Mouse (Mus musculus) stomach, postnatal 0 days (tissue): ENCODE data around the gene Ddost. TPM values are rescaled to one million over a fixed set of nuclear protein-coding genes. Genes with fewer than 3 reads are reported as not detected.
A peak's percentile ranks its signal among the peaks of the same experiment; 100 is the strongest.

Experiments used
- ATAC-seq: fragments of 200-750 bp; cut with Nextera tagmentation; 2 replicates; pipeline ENCODE4 v1.8.0; 2017; ENCODE audit not compliant: low FRiP score, low TSS enrichment
- DNase-seq: peaks from one replicate; pipeline ENCODE4 v3.0.0-alpha.2; 2016; ENCODE audit warnings: low spot score
- H3K27ac ChIP-seq: fragments of 300-500 bp; sonication (generic); replicated peaks from 2 replicates; pipeline ENCODE4 v1.5.1; 2014; ENCODE audit warnings: mild to moderate bottlenecking, control low read depth
- H3K27me3 ChIP-seq: fragments of 300-500 bp; sonication (generic); 2 replicates; pipeline ENCODE4 v1.6.1; 2014; ENCODE audit warnings: low read length; ENCODE audit not compliant: control insufficient read depth, insufficient read depth
- H3K36me3 ChIP-seq: fragments of 300-500 bp; sonication (generic); 2 replicates; pipeline ENCODE4 v1.6.1; 2014; ENCODE audit warnings: low read length, mixed read lengths; ENCODE audit not compliant: control insufficient read depth, insufficient read depth
- H3K4me1 ChIP-seq: fragments of 300-500 bp; sonication (generic); replicated peaks from 2 replicates; pipeline ENCODE4 v1.6.1; 2014; ENCODE audit warnings: antibody characterized with exemption; ENCODE audit not compliant: control insufficient read depth, insufficient read depth
- H3K4me2 ChIP-seq: fragments of 300-500 bp; sonication (generic); replicated peaks from 2 replicates; pipeline ENCODE4 v1.6.1; 2014; ENCODE audit warnings: low read depth, mild to moderate bottlenecking, control low read depth, moderate library complexity
- H3K4me3 ChIP-seq: fragments of 300-500 bp; sonication (generic); 2 replicates; pipeline ENCODE4 v1.5.1; 2014; ENCODE audit warnings: low read depth, low read length, control low read depth
- H3K9ac ChIP-seq: fragments of 300-500 bp; sonication (generic); 2 replicates; pipeline ENCODE4 v1.6.1; 2014; ENCODE audit warnings: mild to moderate bottlenecking, low read length, control low read depth, mixed read lengths
- H3K9me3 ChIP-seq: fragments of 300-500 bp; sonication (generic); 2 replicates; pipeline ENCODE4 v1.6.1; 2016; ENCODE audit warnings: low read length; ENCODE audit not compliant: control insufficient read depth
- CTCF ChIP-seq: IDR thresholded peaks from 2 replicates; pipeline ENCODE4 v1.5.1; 2016; ENCODE audit warnings: antibody characterized with exemption, low read depth, mild to moderate bottlenecking, moderate library complexity
- EP300 ChIP-seq: optimal IDR thresholded peaks from 2 replicates; pipeline ENCODE3; 2016; ENCODE audit warnings: antibody characterized with exemption
- WGBS: fragments of 180-500 bp; shearing (Covaris S2); extraction: QIAGEN DNeasy Blood & Tissue Kit; methylation state at CpG from one replicate; pipeline ENCODE4 v1.1.7; 2014; 5-methylcytosine and 5-hydroxymethylcytosine counted together
- polyA plus RNA-seq: library from polyadenylated mRNA; unstranded; fragments of >200 nt; fragmentation: Nextera tagmentation; extraction: Ambion mirVana; gene quantifications from 2 replicates; pipeline ENCODE4 v1.2.1, GENCODE M21; 2015

Ddost gene
- polyA plus RNA-seq, 1 experiment from 2014 or later = 258 TPM

GRCm38 (mm10) chr4:138335648-138336047 lies 31.1 kb downstream of the Ddost start:
- no peaks in the 10 kb centered on the region for H3K4me1 ChIP-seq

DNA sequence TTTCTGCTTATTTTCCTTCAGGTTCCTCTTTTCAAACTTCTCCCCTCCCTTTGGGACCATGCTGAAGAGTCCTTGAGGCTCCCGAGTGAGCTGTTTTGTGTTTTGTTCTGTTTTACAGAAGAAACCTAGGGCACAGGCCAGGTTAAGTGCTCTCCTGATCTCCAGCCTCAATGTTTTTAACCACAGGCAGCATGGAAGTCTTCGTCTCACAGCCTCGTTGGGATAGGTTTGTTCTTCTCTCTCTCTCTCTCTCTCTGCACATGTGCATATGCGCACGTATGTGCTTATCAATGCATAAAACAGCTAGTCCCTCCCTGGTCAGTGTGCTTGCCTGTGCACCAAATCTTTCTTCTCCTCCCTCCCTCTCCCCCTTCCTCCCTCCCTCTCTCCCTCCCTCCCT lies 32.3 kb downstream of the Ddost start:
- Histone ChIP-seq H3K36me3 (no peaks in the 10 kb centered on the region), H3K9me3 (no peaks in the 10 kb centered on the region), H3K4me3 (no peak overlapping the region), H3K27ac (no peak overlapping the region), H3K9ac (no peak overlapping the region), H3K4me1 (no peaks in the 10 kb centered on the region), H3K4me2 (no peak overlapping the region), H3K27me3 (no peaks in the 10 kb centered on the region)
- 55% methylated on average over 5 of the region's 5 CpGs for WGBS
- DNase-seq (no peak), ATAC-seq (no peak)
- no peak for TF ChIP-seq CTCF
- TF ChIP-seq EP300 = no peak

More at GRCm38 (mm10) chr4:138335648-138336047, 31.1 kb downstream of the Ddost start:
- Histone ChIP-seq H3K4me3 (no peak overlapping the region), H3K27ac (no peak overlapping the region), H3K4me2 (no peak overlapping the region), H3K9ac (no peak overlapping the region), H3K9me3 (no peaks in the 10 kb centered on the region), H3K27me3 (no peaks in the 10 kb centered on the region), H3K36me3 (no peaks in the 10 kb centered on the region)
- ATAC-seq (no peak), DNase-seq (no peak)
- peak; percentile 55 for TF ChIP-seq CTCF
- no peak for TF ChIP-seq EP300
- 85% methylated on average over 6 of the region's 6 CpGs for WGBS

GRCm38 (mm10) chr4:138337341-138337740 lies 32.8 kb downstream of the Ddost start:
- WGBS = 58% methylated on average over 9 of the region's 9 CpGs
- DNase-seq = no peak
- Histone ChIP-seq H3K9ac (no peak overlapping the region), H3K4me1 (no peaks in the 10 kb centered on the region), H3K27me3 (no peaks in the 10 kb centered on the region), H3K27ac (no peak overlapping the region), H3K9me3 (no peaks in the 10 kb centered on the region), H3K36me3 (no peaks in the 10 kb centered on the region), H3K4me2 (no peak overlapping the region), H3K4me3 (no peak overlapping the region)
- ATAC-seq = no peak
- no peak for TF ChIP-seq EP300
- TF ChIP-seq CTCF = no peak

- H3K9ac ChIP-seq = no peak overlapping the region
- no peaks in the 10 kb centered on the region for H3K27me3 ChIP-seq
- TF ChIP-seq EP300 (no peak), CTCF (peak; percentile 76)
- 27% methylated on average over 4 of the region's 4 CpGs for WGBS
- no peaks in the 10 kb centered on the region for H3K4me1 ChIP-seq
- ATAC-seq (no peak), DNase-seq (no peak)
- H3K27ac ChIP-seq = no peak overlapping the region
- no peak overlapping the region for H3K4me3 ChIP-seq
- H3K9me3 ChIP-seq = no peaks in the 10 kb centered on the region
- no peak overlapping the region for H3K4me2 ChIP-seq
- no peaks in the 10 kb centered on the region for H3K36me3 ChIP-seq
Measured at GRCm38 (mm10) chr4:138339963-138340362, 35.4 kb downstream of the Ddost start.

DNA sequence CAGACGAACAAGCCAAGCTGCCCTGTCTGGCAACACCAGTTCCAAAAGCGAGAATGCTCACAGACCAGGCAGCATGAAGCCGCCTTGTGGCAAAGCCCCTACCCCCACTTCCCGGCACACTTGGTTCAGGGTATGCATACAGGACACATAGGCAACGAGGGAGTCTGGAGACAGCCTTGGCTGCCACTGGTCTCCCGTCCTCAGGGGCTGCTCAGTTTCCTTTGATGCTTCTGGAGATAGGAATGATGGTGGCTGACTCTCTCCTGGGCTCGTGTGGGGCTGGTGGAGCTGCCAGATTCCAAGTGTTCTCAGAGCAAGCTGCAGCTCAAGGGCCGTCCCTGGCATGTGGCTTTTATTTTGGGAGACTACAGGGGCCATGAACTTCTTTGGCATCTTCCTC lies 36.9 kb downstream of the Ddost start:
- TF ChIP-seq EP300 (no peak), CTCF (no peak)
- WGBS = 73% methylated on average over 8 of the region's 8 CpGs

DNA sequence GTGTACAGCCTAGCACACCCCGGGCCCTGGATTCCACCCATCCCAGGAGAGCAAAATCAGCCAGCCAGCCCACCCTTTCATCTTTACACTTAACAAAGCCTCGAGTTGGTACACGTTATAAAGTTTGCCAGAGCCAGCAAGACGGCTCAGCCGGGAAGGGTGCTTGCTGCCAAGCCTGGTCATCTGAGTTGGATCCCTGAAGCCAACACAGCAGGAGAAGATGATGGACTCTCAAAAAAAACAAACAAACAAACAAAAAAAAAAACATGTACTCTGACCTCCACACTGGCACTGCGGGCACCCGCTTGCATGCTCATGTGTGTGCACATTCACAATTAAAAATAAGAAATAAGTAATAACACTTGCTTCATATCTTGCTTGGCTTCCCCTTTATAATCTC lies 37.5 kb downstream of the Ddost start:
- Histone ChIP-seq H3K4me2 (no peak overlapping the region), H3K9me3 (no peaks in the 10 kb centered on the region), H3K4me3 (no peak overlapping the region), H3K27me3 (no peaks in the 10 kb centered on the region), H3K36me3 (no peaks in the 10 kb centered on the region), H3K9ac (no peak overlapping the region), H3K4me1 (no peaks in the 10 kb centered on the region), H3K27ac (0 out of 2 replicates have a peak overlapping the region, but pooled peaks have one; percentile 88)
- TF ChIP-seq EP300 (no peak), CTCF (no peak)
- 68% methylated on average over 7 of the region's 7 CpGs for WGBS
- ATAC-seq (no peak), DNase-seq (no peak)

More for the DNA sequence above, 36.9 kb downstream of the Ddost start:
- Histone ChIP-seq H3K36me3 (no peaks in the 10 kb centered on the region), H3K4me1 (no peaks in the 10 kb centered on the region), H3K4me3 (no peak overlapping the region), H3K9ac (no peak overlapping the region), H3K27ac (no peak overlapping the region), H3K9me3 (no peaks in the 10 kb centered on the region), H3K4me2 (no peak overlapping the region), H3K27me3 (no peaks in the 10 kb centered on the region)
- DNase-seq (no peak), ATAC-seq (no peak)
